Mouse (Mus musculus) lung, embryonic 16.5 days (tissue): ENCODE data around the gene Napsa. TPM values are rescaled to one million over a fixed set of nuclear protein-coding genes. Genes with fewer than 3 reads are reported as not detected.

Source experiments
- ATAC-seq: fragments of 200-750 bp; cut with Nextera tagmentation; 2 replicates; pipeline ENCODE4 v1.8.0; 2017; ENCODE audit warnings: low read depth, mild to moderate bottlenecking, moderate library complexity
- H3K27ac ChIP-seq: fragments of 300-500 bp; sonication (generic); 2 replicates; pipeline ENCODE4 v1.5.1; 2014; ENCODE audit warnings: mild to moderate bottlenecking, control low read depth, low read length
- H3K27me3 ChIP-seq: fragments of 300-500 bp; sonication (generic); 2 replicates; pipeline ENCODE4 v1.6.1; 2014; ENCODE audit warnings: low read depth, low read length, mixed read lengths; ENCODE audit not compliant: control insufficient read depth, insufficient read depth
- H3K36me3 ChIP-seq: fragments of 300-500 bp; sonication (generic); 2 replicates; pipeline ENCODE4 v1.6.1; 2014; ENCODE audit warnings: low read length; ENCODE audit not compliant: control insufficient read depth, insufficient read depth
- H3K4me1 ChIP-seq: fragments of 300-500 bp; sonication (generic); replicated peaks from 2 replicates; pipeline ENCODE4 v1.6.1; 2014; ENCODE audit warnings: low read length, mixed read lengths; ENCODE audit not compliant: control insufficient read depth, insufficient read depth
- H3K4me2 ChIP-seq: fragments of 300-500 bp; sonication (generic); 2 replicates; pipeline ENCODE4 v1.6.1; 2014; ENCODE audit warnings: low read depth, low read length, control low read depth
- H3K4me3 ChIP-seq: fragments of 300-500 bp; sonication (generic); 2 replicates; pipeline ENCODE4 v1.5.1; 2014; ENCODE audit warnings: mild to moderate bottlenecking, low read length, control low read depth
- H3K9ac ChIP-seq: fragments of 300-500 bp; sonication (generic); 2 replicates; pipeline ENCODE4 v1.6.1; 2014; ENCODE audit warnings: low read length, control low read depth
- H3K9me3 ChIP-seq: fragments of 300-500 bp; sonication (generic); 2 replicates; pipeline ENCODE4 v1.6.1; 2016; ENCODE audit warnings: low read length; ENCODE audit not compliant: control insufficient read depth
- WGBS: fragments of 180-500 bp; shearing (Covaris S2); extraction: QIAGEN DNeasy Blood & Tissue Kit; methylation state at CpG from one replicate; pipeline ENCODE4 v1.1.7; 2014; 5-methylcytosine and 5-hydroxymethylcytosine counted together
- polyA plus RNA-seq: library from polyadenylated mRNA; unstranded; fragments of >200 nt; fragmentation: Nextera tagmentation; extraction: Ambion mirVana; gene quantifications from 2 replicates; pipeline ENCODE4 v1.2.1, GENCODE M21; 2015

The Napsa gene
- polyA plus RNA-seq, 1 experiment from 2014 or later: 93.0 TPM

GRCm38 (mm10) chr7:44581637-44582036 lies 9.5 kb downstream of the Napsa start:
- peaks cover 3% of the 10 kb centered on the region; the same call in 1 of the 2 replicates for H3K9me3 ChIP-seq
- no peaks in the 10 kb centered on the region for H3K36me3 ChIP-seq
- no peak overlapping the region for H3K4me3 ChIP-seq
- 0 out of 2 replicates have a peak overlapping the region, but pooled peaks have one; percentile 86 for H3K27ac ChIP-seq
- peaks cover 5% of the 10 kb centered on the region; the same call in 1 of the 2 replicates for H3K27me3 ChIP-seq
- H3K4me1 ChIP-seq: peaks cover 7% of the 10 kb centered on the region
- H3K9ac ChIP-seq: no peak overlapping the region
- no peak for ATAC-seq
- no peak overlapping the region for H3K4me2 ChIP-seq
- 71% methylated on average over 6 of the region's 6 CpGs for WGBS

DNA sequence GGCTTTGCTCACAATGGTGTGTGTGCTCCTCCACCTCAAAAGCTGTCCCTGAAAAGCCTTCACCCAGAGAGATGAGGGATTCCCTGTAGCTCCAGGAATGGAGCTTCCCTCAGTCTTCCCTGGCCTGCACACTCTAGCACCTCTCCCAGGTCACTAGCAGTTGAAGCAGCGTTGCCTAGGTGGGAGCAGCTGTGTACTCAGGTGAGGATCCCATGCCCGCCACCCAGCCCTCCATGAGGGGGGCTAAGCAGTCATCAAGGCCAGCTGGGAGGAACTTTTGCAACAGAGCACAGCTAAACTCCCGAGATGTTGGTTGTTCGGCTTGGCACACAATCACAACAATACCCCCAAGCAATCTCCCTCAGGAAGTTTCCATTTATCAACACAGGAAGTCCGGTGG lies 10.5 kb downstream of the Napsa start:
- 28% methylated on average over 5 of the region's 5 CpGs for WGBS
- peak overlapping the region; percentile 86 for H3K27ac ChIP-seq
- peaks cover 3% of the 10 kb centered on the region; the same call in 1 of the 2 replicates for H3K9me3 ChIP-seq
- H3K4me2 ChIP-seq: no peak overlapping the region; the same call in 1 of the 2 replicates
- no peaks in the 10 kb centered on the region for H3K36me3 ChIP-seq
- peaks cover 7% of the 10 kb centered on the region for H3K4me1 ChIP-seq
- no peak overlapping the region for H3K4me3 ChIP-seq
- H3K27me3 ChIP-seq: peaks cover 14% of the 10 kb centered on the region
- H3K9ac ChIP-seq: no peak overlapping the region
- peak; percentile 64 for ATAC-seq

- H3K9me3 ChIP-seq: peaks cover 3% of the 10 kb centered on the region; the same call in 1 of the 2 replicates
- H3K27ac ChIP-seq: peak overlapping the region; percentile 86
- peaks cover 17% of the 10 kb centered on the region for H3K27me3 ChIP-seq
- peaks cover 7% of the 10 kb centered on the region for H3K4me1 ChIP-seq
- ATAC-seq: peak; percentile 87
- H3K36me3 ChIP-seq: no peaks in the 10 kb centered on the region
- WGBS: 33% methylated on average over 1 of the region's 1 CpGs
- no peak overlapping the region for H3K9ac ChIP-seq
- no peak overlapping the region for H3K4me3 ChIP-seq
- no peak overlapping the region for H3K4me2 ChIP-seq
Measured at GRCm38 (mm10) chr7:44583146-44583545, 11.0 kb downstream of the Napsa start.

- Histone ChIP-seq H3K27me3 (peaks cover 23% of the 10 kb centered on the region), H3K4me3 (no peak overlapping the region), H3K4me1 (peaks cover 12% of the 10 kb centered on the region), H3K9ac (no peak overlapping the region), H3K4me2 (no peak overlapping the region), H3K9me3 (no peaks in the 10 kb centered on the region), H3K36me3 (no peaks in the 10 kb centered on the region), H3K27ac (no peak overlapping the region)
- 51% methylated on average over 4 of the region's 4 CpGs for WGBS
- ATAC-seq: no peak
Measured at GRCm38 (mm10) chr7:44584265-44584804, 12.2 kb downstream of the Napsa start.

- Histone ChIP-seq H3K9me3 (no peaks in the 10 kb centered on the region), H3K4me2 (no peak overlapping the region), H3K36me3 (no peaks in the 10 kb centered on the region), H3K4me3 (no peak overlapping the region), H3K9ac (no peak overlapping the region), H3K27me3 (peaks cover 28% of the 10 kb centered on the region), H3K27ac (no peak overlapping the region), H3K4me1 (peaks cover 18% of the 10 kb centered on the region)
- no peak for ATAC-seq
- 83% methylated on average over 6 of the region's 6 CpGs for WGBS
Measured at GRCm38 (mm10) chr7:44584921-44585320, 12.7 kb downstream of the Napsa start.

DNA sequence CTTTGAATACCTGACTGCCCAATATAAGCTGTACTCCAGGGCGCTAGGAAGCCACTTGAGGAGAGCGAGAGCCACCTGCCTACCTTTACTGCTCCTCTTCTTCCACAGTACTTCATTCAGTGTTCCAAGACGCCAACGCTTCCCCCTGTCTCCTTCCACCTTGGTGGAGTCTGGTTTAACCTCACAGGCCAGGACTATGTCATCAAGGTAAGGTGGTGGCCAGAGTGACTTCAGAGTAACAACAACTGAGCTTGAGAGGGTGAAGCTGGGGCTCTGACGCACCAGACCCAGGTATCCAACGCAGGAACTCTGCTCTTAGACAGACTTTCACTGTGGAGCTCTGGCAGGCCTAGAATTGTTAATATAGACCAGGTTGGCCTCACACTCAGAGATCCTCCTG lies 13.4 kb downstream of the Napsa start:
- Histone ChIP-seq H3K9ac (no peak overlapping the region), H3K4me2 (no peak overlapping the region), H3K4me3 (no peak overlapping the region), H3K4me1 (peaks cover 22% of the 10 kb centered on the region), H3K9me3 (no peaks in the 10 kb centered on the region), H3K27me3 (peaks cover 34% of the 10 kb centered on the region), H3K27ac (no peak overlapping the region), H3K36me3 (no peaks in the 10 kb centered on the region)
- ATAC-seq: no peak
- whole genome bisulfite sequencing: 91% methylated on average over 6 of the region's 6 CpGs

GRCm38 (mm10) chr7:44586518-44586917 lies 14.3 kb downstream of the Napsa start:
- 13% methylated on average over 19 of the region's 19 CpGs for WGBS
- Histone ChIP-seq H3K4me1 (peaks cover 25% of the 10 kb centered on the region), H3K27me3 (peaks cover 43% of the 10 kb centered on the region), H3K36me3 (no peaks in the 10 kb centered on the region), H3K9me3 (no peaks in the 10 kb centered on the region), H3K4me3 (peak overlapping the region; percentile 38; the same call in 1 of the 2 replicates), H3K27ac (no peak overlapping the region), H3K9ac (peak overlapping the region; percentile 27; the same call in 1 of the 2 replicates), H3K4me2 (peak overlapping the region; percentile 49)
- no peak for ATAC-seq

DNA sequence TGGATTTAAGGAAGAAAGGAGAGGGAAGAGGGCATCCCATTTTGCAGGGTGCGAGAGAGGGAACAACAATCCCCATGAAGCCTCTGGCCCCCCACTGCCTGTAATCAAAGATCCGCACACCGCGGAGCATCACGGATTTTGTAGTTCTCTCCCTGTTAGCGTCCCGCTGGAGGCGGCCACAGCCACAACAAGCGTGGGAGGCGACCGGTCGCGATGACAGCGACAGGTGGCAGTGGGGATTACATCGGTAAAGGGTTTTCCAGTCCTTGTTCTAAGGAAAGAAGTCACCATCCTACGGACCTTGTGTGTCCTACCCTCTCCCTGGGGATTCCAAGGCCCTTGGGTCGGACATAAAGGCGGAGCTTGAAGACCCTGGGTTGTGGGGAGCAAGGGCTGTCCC lies 14.8 kb downstream of the Napsa start:
- H3K27me3 ChIP-seq: peaks cover 47% of the 10 kb centered on the region
- H3K4me2 ChIP-seq: peak overlapping the region; percentile 49
- no peak overlapping the region for H3K27ac ChIP-seq
- peak overlapping the region; percentile 45 for H3K9ac ChIP-seq
- ATAC-seq: no peak
- peak overlapping the region; percentile 38 for H3K4me3 ChIP-seq
- no peaks in the 10 kb centered on the region for H3K9me3 ChIP-seq
- WGBS: 1% methylated on average over 18 of the region's 18 CpGs
- H3K36me3 ChIP-seq: no peaks in the 10 kb centered on the region
- peaks cover 28% of the 10 kb centered on the region for H3K4me1 ChIP-seq

DNA sequence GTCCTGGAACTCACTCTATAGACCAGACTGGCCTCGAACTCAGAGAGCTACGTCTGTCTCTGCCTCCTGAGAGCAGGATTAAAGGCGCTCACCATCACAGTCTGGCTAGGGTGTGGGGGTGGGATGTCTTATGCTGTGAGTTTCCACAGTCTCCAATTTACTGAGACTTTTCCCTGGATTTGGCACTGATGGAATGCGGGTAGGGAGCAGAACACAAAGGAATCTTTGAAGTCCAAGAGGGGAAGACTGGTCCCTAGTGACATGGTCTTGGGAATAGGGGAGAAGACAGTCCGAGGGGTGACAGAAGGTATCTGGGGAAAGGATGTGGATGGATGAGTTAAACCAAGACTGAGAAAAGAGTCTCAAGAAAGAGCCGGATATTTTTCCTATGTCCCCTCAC lies 15.5 kb downstream of the Napsa start:
- H3K4me1 ChIP-seq: peaks cover 28% of the 10 kb centered on the region
- H3K27ac ChIP-seq: no peak overlapping the region
- no peak for ATAC-seq
- H3K36me3 ChIP-seq: no peaks in the 10 kb centered on the region
- peaks cover 55% of the 10 kb centered on the region for H3K27me3 ChIP-seq
- H3K4me2 ChIP-seq: peak overlapping the region; percentile 49
- H3K4me3 ChIP-seq: no peak overlapping the region; the same call in 1 of the 2 replicates
- peak overlapping the region; percentile 45; the same call in 1 of the 2 replicates for H3K9ac ChIP-seq
- no peaks in the 10 kb centered on the region for H3K9me3 ChIP-seq
- 38% methylated on average over 6 of the region's 6 CpGs for WGBS
